Mouse (Mus musculus): ENCODE measurements at regions not wholly inside any gene's neighbourhood (a gene's known extent, or its start where the extent isn't known, plus 50 kb on each side); places are given as distances from the start of the nearest gene placed in this dataset.

- no peak for DNase-seq (ENCODE audit: inconsistent ontology term)
These were observed 67.2 kb downstream of the Mtx3 start for GRCm38 (mm10) chr13:92911660-92912284.

- no peak for DNase-seq (ENCODE audit: inconsistent ontology term)
These were observed 68.1 kb downstream of the Mtx3 start for GRCm38 (mm10) chr13:92912661-92913060.

GRCm38 (mm10) chr13:92914631-92915030, 70.1 kb downstream of the Mtx3 start:
- DNase-seq (ENCODE audit: inconsistent ontology term): no peak

GRCm38 (mm10) chr13:92915221-92915839, 70.8 kb downstream of the Mtx3 start:
- DNase-seq (ENCODE audit: inconsistent ontology term): no peak

- no peak for DNase-seq (ENCODE audit: inconsistent ontology term)
These were observed 71.6 kb downstream of the Mtx3 start for GRCm38 (mm10) chr13:92915948-92916710.

GRCm38 (mm10) chr13:92919882-92920281, 75.3 kb downstream of the Mtx3 start:
- no peak for DNase-seq (ENCODE audit: inconsistent ontology term)

- DNase-seq (ENCODE audit: inconsistent ontology term): no peak
These were observed 77.4 kb downstream of the Mtx3 start for GRCm38 (mm10) chr13:92921936-92922335.

- DNase-seq (ENCODE audit: inconsistent ontology term): no peak
These were observed 78.9 kb downstream of the Mtx3 start for GRCm38 (mm10) chr13:92923496-92923895.

- no peak for DNase-seq (ENCODE audit: inconsistent ontology term)
These were observed 79.5 kb downstream of the Mtx3 start for GRCm38 (mm10) chr13:92924021-92924420.

- DNase-seq (ENCODE audit: inconsistent ontology term): no peak
These were observed 80.6 kb downstream of the Mtx3 start for GRCm38 (mm10) chr13:92925196-92925595.

GRCm38 (mm10) chr13:92928551-92928950, 84.0 kb downstream of the Mtx3 start:
- no peak for DNase-seq (ENCODE audit: inconsistent ontology term)

- no peak for DNase-seq (ENCODE audit: inconsistent ontology term)
These were observed 87.1 kb downstream of the Mtx3 start for GRCm38 (mm10) chr13:92931696-92932095.

- DNase-seq (ENCODE audit: inconsistent ontology term): no peak
These were observed 94.5 kb downstream of the Mtx3 start for GRCm38 (mm10) chr13:92939032-92939431.

GRCm38 (mm10) chr13:92940610-92941009, 96.0 kb downstream of the Mtx3 start:
- DNase-seq (ENCODE audit: inconsistent ontology term): no peak

GRCm38 (mm10) chr13:92948560-92948959, 104.0 kb downstream of the Mtx3 start:
- no peak for DNase-seq (ENCODE audit: inconsistent ontology term)

- DNase-seq (ENCODE audit: inconsistent ontology term): no peak
These were observed 115.5 kb downstream of the Mtx3 start for GRCm38 (mm10) chr13:92960031-92960430.

- DNase-seq (ENCODE audit: inconsistent ontology term): no peak
These were observed 118.1 kb downstream of the Mtx3 start for GRCm38 (mm10) chr13:92962625-92963024.

- peak; percentile 16 for DNase-seq (ENCODE audit: inconsistent ontology term)
These were observed 118.9 kb downstream of the Mtx3 start for GRCm38 (mm10) chr13:92963351-92963895.

GRCm38 (mm10) chr13:92964213-92964743, 119.7 kb downstream of the Mtx3 start:
- DNase-seq (ENCODE audit: inconsistent ontology term): no peak

GRCm38 (mm10) chr13:92967025-92967610, 122.6 kb downstream of the Mtx3 start:
- DNase-seq (ENCODE audit: inconsistent ontology term): peak; percentile 46

GRCm38 (mm10) chr13:92969579-92969978, 125.0 kb downstream of the Mtx3 start:
- DNase-seq (ENCODE audit: inconsistent ontology term): no peak

GRCm38 (mm10) chr13:92972891-92973290, 128.3 kb downstream of the Mtx3 start:
- DNase-seq (ENCODE audit: inconsistent ontology term): peak; percentile 64

Measured in Muller cell, postnatal 12 days (primary cell).